Mouse (Mus musculus): ENCODE results near the gene Vmn2r23. TPM values are rescaled to one million over a fixed set of nuclear protein-coding genes. Genes with fewer than 3 reads are reported as not detected.

Vmn2r23 gene
- polyA plus RNA-seq, 1 experiment from 2014 or later = not detected

Other genes with a start within 250 kb of the Vmn2r23 start
- gene Vmn2r21, start 169.3 kb upstream of the Vmn2r23 start, polyA plus RNA-seq (2014; fragmentation: Nextera tagmentation; extraction: Ambion mirVana) = not detected in 2 replicates
- not detected in 2 replicates for gene Vmn2r22, start 51.9 kb upstream of the Vmn2r23 start, polyA plus RNA-seq (2014; fragmentation: Nextera tagmentation; extraction: Ambion mirVana)
- gene Vmn2r24, start 76.2 kb downstream of the Vmn2r23 start, polyA plus RNA-seq (2014; fragmentation: Nextera tagmentation; extraction: Ambion mirVana) = not detected in 2 replicates
- not detected in 2 replicates for gene Vmn2r25, start 150.8 kb downstream of the Vmn2r23 start, polyA plus RNA-seq (2014; fragmentation: Nextera tagmentation; extraction: Ambion mirVana)

Measured in limb, embryonic 11.5 days (tissue).